ENCODE assay signal across 26 mouse cellular contexts in the genomic region with DNA sequence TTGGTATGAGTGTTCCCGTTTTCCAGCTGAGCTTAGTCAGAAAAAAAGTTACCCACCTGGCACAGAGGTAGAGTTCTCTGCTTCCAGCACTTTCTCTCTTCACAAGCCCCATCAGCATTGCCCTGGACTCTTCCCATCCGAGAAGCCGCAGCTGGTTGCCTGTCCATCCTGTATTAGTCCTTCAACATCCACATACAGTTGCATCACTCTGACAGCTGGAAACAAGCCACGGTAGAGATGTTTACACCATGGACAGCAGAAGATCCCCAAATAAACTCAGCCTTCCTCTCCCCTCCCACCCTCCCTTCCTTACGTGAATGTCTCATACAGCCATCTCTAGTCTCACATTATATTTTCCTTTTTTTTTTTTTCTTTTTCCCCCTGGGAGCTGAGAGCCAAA.
DNase-seq lines count a peak whose midpoint lies in the region; ATAC-seq and TF ChIP-seq lines count a peak whose summit lies in the region.
"Had no signal": no experiment of that assay in that cellular context is flagged by ENCODE, and none has a peak within 500 bp of the region (broad histone marks: within the 10 kb centered on the region; RNA-seq: fewer than 3 reads in every experiment).

No protein-coding gene starts in this region.

- H3K36me3 ChIP-seq in lung, postnatal 0 days (ENCODE audit: insufficient read depth, low read length): no peaks in the 10 kb centered on the region
- H3K36me3 ChIP-seq in hindbrain, embryonic 11.5 days (ENCODE audit: control insufficient read depth, insufficient read depth, low read length): no peaks in the 10 kb centered on the region
- H3K36me3 ChIP-seq: forebrain, embryonic 10.5 days; G1E; heart, embryonic 10.5 days; heart, embryonic 13.5 days; hindbrain, embryonic 12.5 days; hindbrain, embryonic 15.5 days had no signal

- no peak overlapping the region for H3K4me2 ChIP-seq in lung, postnatal 0 days (replicated peaks; ENCODE audit: low read depth, low read length)
- no peak overlapping the region for H3K4me2 ChIP-seq in hindbrain, embryonic 11.5 days (replicated peaks; ENCODE audit: low read depth, low read length)
- H3K4me2 ChIP-seq: forebrain, embryonic 13.5 days; heart, embryonic 13.5 days; hindbrain, embryonic 12.5 days; hindbrain, embryonic 15.5 days had no signal

- no peaks in the 10 kb centered on the region; the same call in 1 of the 2 replicates for H3K27me3 ChIP-seq in lung, postnatal 0 days (replicated peaks; ENCODE audit: insufficient read depth, low read length)
- H3K27me3 ChIP-seq in hindbrain, embryonic 11.5 days (ENCODE audit: control insufficient read depth, insufficient read depth, low read length): no peaks in the 10 kb centered on the region
- H3K27me3 ChIP-seq: forebrain, embryonic 13.5 days; heart, embryonic 13.5 days; hindbrain, embryonic 12.5 days; hindbrain, embryonic 15.5 days had no signal

- no peaks in the 10 kb centered on the region for H3K4me1 ChIP-seq in lung, postnatal 0 days (ENCODE audit: insufficient read depth, low read depth, low read length)
- no peaks in the 10 kb centered on the region for H3K4me1 ChIP-seq in lung, adult 2 months (ENCODE audit: control insufficient read depth, insufficient read depth, low read length)
- H3K4me1 ChIP-seq in hindbrain, embryonic 11.5 days (replicated peaks; ENCODE audit: control insufficient read depth, insufficient read depth, low read length): no peaks in the 10 kb centered on the region
- H3K4me1 ChIP-seq: heart, embryonic 10.5 days; heart, embryonic 13.5 days; hindbrain, embryonic 12.5 days; hindbrain, embryonic 15.5 days had no signal

- ATAC-seq in lung, postnatal 0 days: 0 out of 2 replicates have a peak, but pooled peaks have one; percentile 38
- no peak for ATAC-seq in hindbrain, embryonic 11.5 days (ENCODE audit: low FRiP score)
- ATAC-seq: activated CD4-positive, CD25-positive, alpha-beta regulatory T cell, adult 4 months; forebrain, embryonic 13.5 days; forebrain, embryonic 16.5 days had no signal

- no peak overlapping the region for H3K9ac ChIP-seq in lung, postnatal 0 days (replicated peaks; ENCODE audit: low read depth)
- no peak overlapping the region for H3K9ac ChIP-seq in hindbrain, embryonic 11.5 days (ENCODE audit: low read depth, low read length)
- H3K9ac ChIP-seq: forebrain, embryonic 13.5 days; heart, embryonic 13.5 days; hindbrain, embryonic 12.5 days; hindbrain, embryonic 15.5 days had no signal

- TF ChIP-seq CTCF in lung, postnatal 0 days (IDR thresholded peaks at IDR 0.05): no peak
- no peak for TF ChIP-seq CTCF in lung, adult 2 months (IDR thresholded peaks at IDR 0.05; ENCODE audit: insufficient read depth, low read length)

- peak; percentile 25 for DNase-seq in lung, postnatal 0 days (ENCODE audit: low spot score)
- DNase-seq in lung, adult 2 months: no peak
- DNase-seq in NIH3T3 (ENCODE audit: low read depth): peak; percentile 16
- DNase-seq in lung, postnatal 36 days: peak; percentile 9
- DNase-seq in hindbrain, embryonic 11.5 days (ENCODE audit: low spot score): no peak
- no peak for DNase-seq in Muller cell, postnatal 12 days (ENCODE audit: inconsistent ontology term)
- DNase-seq: adrenal gland, adult 8-10 months; adrenal gland, postnatal 25 days; cerebellum, adult 11-12 months; cerebellum, adult 8-10 months; cerebellum, postnatal 10 days; cerebellum, postnatal 36 days; gastrocnemius, postnatal 10 days; gastrocnemius, postnatal 36 days; heart, adult 2 months; heart, postnatal 14 days; heart, postnatal 4 days had no signal

- H3K27ac ChIP-seq in lung, postnatal 0 days (ENCODE audit: low read length): no peak overlapping the region
- H3K27ac ChIP-seq in hindbrain, embryonic 11.5 days (ENCODE audit: low read depth, low read length): no peak overlapping the region
- H3K27ac ChIP-seq: forebrain, embryonic 10.5 days; forebrain, embryonic 13.5 days; heart, adult 2 months; heart, embryonic 10.5 days; heart, embryonic 13.5 days; hindbrain, embryonic 12.5 days; hindbrain, embryonic 15.5 days had no signal

- H3K9me3 ChIP-seq in lung, postnatal 0 days (ENCODE audit: low read length): no peaks in the 10 kb centered on the region
- H3K9me3 ChIP-seq in hindbrain, embryonic 11.5 days (ENCODE audit: control insufficient read depth, low read length): no peaks in the 10 kb centered on the region
- H3K9me3 ChIP-seq: forebrain, embryonic 10.5 days; forebrain, embryonic 13.5 days; G1E; heart, embryonic 10.5 days; heart, embryonic 13.5 days; hindbrain, embryonic 12.5 days; hindbrain, embryonic 15.5 days had no signal

- no peak for TF ChIP-seq EP300 in lung, postnatal 0 days (IDR thresholded peaks at IDR 0.05)

- WGBS in lung, postnatal 0 days: 52% methylated on average over 5 of the region's 5 CpGs
- 46% methylated on average over 5 of the region's 5 CpGs for WGBS in lung, adult 2 months
- WGBS in hindbrain, embryonic 11.5 days: 87% methylated on average over 5 of the region's 5 CpGs

- H3K4me3 ChIP-seq in lung, postnatal 0 days (ENCODE audit: low read depth, low read length): no peak overlapping the region
- H3K4me3 ChIP-seq in lung, adult 2 months (replicated peaks; ENCODE audit: extremely low read depth, low read depth, low read length): no peak overlapping the region
- H3K4me3 ChIP-seq in hindbrain, embryonic 11.5 days (ENCODE audit: low read depth, low read length): no peak overlapping the region
- H3K4me3 ChIP-seq: forebrain, embryonic 10.5 days; forebrain, embryonic 13.5 days; heart, adult 2 months; heart, embryonic 10.5 days; heart, embryonic 13.5 days; hindbrain, embryonic 12.5 days; hindbrain, embryonic 15.5 days had no signal

- no peak for TF ChIP-seq POLR2A in lung, adult 2 months (IDR thresholded peaks at IDR 0.05; ENCODE audit: borderline replicate concordance, extremely low read depth, low read depth, low read length)

Comparison
In these comparisons a context has a peak if more than half of its experiments do, and no peak if none do; other contexts are left out.
1. DNase-seq: peak in lung, postnatal 0 days (single experiment), NIH3T3 (single experiment) and lung, postnatal 36 days (single experiment); none in lung, adult 2 months (single experiment), hindbrain, embryonic 11.5 days (single experiment) and Muller cell, postnatal 12 days (single experiment).